Mouse (Mus musculus): ENCODE measurements around the gene Synpo2. TPM values are rescaled to one million over a fixed set of nuclear protein-coding genes. Genes with fewer than 3 reads are reported as not detected.
A peak's percentile ranks its signal among the peaks of the same experiment; 100 is the strongest.

Synpo2 gene
- polyA plus RNA-seq, 1 experiment from 2014 or later = 2.7 TPM

DNA sequence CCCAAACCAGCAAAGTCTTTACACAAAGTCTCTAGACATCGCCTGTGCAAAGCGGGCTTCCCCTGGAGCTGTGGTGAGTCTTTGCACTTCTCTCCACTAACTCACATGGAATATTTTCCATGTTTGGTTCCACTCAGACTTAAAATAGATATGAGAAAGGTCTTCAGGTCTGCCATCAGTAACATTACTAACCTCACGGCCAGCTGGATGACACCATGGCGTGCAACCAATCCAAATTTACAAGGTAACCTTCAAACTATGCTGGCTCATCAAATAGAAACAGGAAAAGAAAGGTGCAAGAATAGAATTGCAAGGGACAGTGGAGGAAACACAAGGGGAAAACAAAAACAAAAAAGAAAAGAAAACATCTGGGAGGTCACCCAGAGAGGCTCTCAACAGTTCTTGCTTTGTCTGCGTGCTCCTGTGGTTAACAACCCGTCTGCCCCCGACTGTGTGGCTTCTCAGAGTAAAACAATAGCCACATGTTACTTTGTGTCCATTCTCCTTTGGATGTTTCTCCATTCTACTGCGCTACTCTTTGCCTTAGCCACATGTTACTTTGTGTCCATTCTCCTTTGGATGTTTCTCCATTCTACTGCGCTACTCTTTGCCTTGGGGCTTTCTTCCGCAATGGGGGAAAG, 124.8 kb downstream of the Synpo2 start:
- H3K9me3 ChIP-seq (replicated peaks) = no peaks in the 10 kb centered on the region
- WGBS = 90% methylated on average over 10 of the region's 10 CpGs
- H3K36me3 ChIP-seq = no peaks in the 10 kb centered on the region
- no peak overlapping the region for H3K4me3 ChIP-seq
- no peak overlapping the region for H3K27ac ChIP-seq
- no peak for DNase-seq (ENCODE audit: low spot score)
- no peaks in the 10 kb centered on the region for H3K27me3 ChIP-seq (ENCODE audit: low read depth, poor library complexity, severe bottlenecking)
- H3K4me1 ChIP-seq = peaks cover 4% of the 10 kb centered on the region; the same call in 1 of the 2 replicates

- no peaks in the 10 kb centered on the region for H3K4me1 ChIP-seq
- no peak for DNase-seq (ENCODE audit: low spot score)
- H3K27ac ChIP-seq = no peak overlapping the region
- no peaks in the 10 kb centered on the region for H3K9me3 ChIP-seq (replicated peaks)
- WGBS = 76% methylated on average over 14 of the region's 14 CpGs
- no peaks in the 10 kb centered on the region for H3K36me3 ChIP-seq
- H3K27me3 ChIP-seq (ENCODE audit: low read depth, poor library complexity, severe bottlenecking) = no peaks in the 10 kb centered on the region
- H3K4me3 ChIP-seq = no peak overlapping the region
Measured at GRCm38 (mm10) chr3:123107830-123108549, 128.0 kb downstream of the Synpo2 start.

DNA sequence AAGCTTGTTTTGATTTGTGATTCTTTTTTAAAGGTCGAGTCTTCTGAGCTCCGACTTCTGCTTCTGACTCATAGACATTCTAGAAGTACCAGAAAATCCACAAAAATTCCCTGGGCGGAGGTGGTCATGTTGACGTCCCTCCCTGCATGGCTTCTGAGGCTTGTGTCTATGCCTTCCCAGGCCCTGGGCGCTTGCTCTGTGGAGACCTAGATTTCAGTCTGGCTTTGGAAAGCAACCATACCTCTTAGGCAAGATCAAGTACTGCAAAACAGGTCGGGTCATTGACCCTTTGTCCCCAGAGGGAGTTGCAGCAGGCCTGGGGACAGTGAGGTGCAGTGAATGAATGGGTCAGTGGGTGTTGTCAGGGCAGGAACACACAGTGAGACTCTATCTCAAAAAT, 131.6 kb downstream of the Synpo2 start:
- Histone ChIP-seq H3K4me1 (no peaks in the 10 kb centered on the region), H3K4me3 (no peak overlapping the region), H3K36me3 (no peaks in the 10 kb centered on the region), H3K27me3 (ENCODE audit: low read depth, poor library complexity, severe bottlenecking) (no peaks in the 10 kb centered on the region), H3K9me3 (replicated peaks) (no peaks in the 10 kb centered on the region), H3K27ac (no peak overlapping the region)
- no peak for DNase-seq (ENCODE audit: low spot score)
- WGBS = 89% methylated on average over 6 of the region's 6 CpGs

DNA sequence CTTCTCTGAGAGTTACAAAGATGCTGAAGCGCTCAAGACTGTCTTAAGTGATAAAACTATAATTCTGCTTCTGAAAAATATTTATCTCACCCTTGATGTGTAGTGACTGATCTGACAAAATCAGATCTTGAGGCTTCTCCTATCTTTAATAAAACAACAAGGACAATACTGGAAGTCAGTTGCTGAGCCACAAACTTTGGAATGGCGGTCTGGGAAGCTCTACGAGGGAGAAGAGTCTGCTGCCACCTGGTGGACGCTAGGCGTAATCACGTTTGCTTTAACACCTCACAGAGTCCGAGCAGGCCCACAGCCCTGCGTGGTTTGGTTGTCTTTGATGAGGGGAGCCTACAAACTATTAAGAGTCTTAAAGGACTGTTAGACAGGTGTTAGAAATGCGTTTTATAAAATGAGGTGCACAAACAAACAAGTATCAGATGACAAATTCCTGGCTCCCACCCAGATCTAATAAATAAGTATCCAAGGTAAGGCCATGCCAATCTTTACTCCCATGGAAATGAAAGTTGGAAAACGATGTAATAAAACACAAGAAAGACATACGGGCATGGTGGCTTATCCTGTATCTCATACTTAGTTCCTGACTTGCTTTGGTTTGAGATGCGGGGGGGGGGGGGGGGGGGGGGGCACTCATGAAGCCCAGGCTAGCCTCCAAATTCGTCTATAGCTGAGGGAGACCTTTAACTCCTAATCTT, 132.6 kb downstream of the Synpo2 start:
- 32% methylated on average over 13 of the region's 13 CpGs for WGBS
- Histone ChIP-seq H3K36me3 (no peaks in the 10 kb centered on the region), H3K4me3 (no peak overlapping the region), H3K9me3 (replicated peaks) (no peaks in the 10 kb centered on the region), H3K4me1 (no peaks in the 10 kb centered on the region), H3K27ac (no peak overlapping the region), H3K27me3 (ENCODE audit: low read depth, poor library complexity, severe bottlenecking) (no peaks in the 10 kb centered on the region)
- peak; percentile 83 for DNase-seq (ENCODE audit: low spot score)

DNA sequence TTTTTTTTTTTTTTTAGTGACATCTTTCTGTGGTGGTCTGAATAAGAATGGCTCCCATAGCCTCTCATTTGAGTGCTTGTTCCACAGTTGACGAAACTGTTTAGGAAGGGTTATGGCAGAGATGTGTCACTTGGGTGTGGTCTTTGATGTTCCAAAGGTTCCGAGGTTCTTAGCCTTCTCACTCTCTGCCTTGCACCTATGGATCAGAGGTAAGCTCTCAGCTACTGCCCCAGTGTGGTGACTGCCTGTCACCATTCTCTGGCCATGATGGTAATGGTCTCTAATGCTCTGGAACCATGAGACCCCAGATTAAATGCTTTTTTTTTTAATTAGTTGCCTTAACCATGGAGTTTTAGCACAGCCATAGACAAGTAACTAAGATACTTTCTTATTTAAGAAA, 134.2 kb downstream of the Synpo2 start:
- Histone ChIP-seq H3K9me3 (replicated peaks) (no peaks in the 10 kb centered on the region), H3K4me3 (no peak overlapping the region), H3K27ac (no peak overlapping the region), H3K4me1 (no peaks in the 10 kb centered on the region), H3K27me3 (ENCODE audit: low read depth, poor library complexity, severe bottlenecking) (no peaks in the 10 kb centered on the region), H3K36me3 (no peaks in the 10 kb centered on the region)
- 88% methylated on average over 2 of the region's 2 CpGs for WGBS
- no peak for DNase-seq (ENCODE audit: low spot score)

DNA sequence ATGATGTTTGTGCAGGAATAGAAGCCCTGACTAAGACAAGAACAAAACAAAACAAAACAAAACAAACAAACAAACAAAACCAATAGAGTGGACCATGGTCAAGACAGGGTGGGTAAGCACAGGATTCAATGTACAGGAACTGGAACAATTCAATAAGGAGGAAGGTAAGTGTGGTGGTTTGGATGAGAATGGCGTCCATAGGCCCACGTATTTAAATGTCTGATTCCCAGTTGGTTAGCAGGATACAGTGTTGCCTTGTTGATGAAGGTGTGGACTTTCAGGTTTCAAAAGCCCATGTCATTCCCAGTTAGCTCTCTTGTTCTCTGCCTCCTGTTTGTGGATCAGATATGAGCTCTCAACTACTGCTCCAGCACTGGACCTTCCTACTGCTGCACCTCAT, 140.8 kb downstream of the Synpo2 start:
- H3K4me1 ChIP-seq = peaks cover 14% of the 10 kb centered on the region; the same call in 1 of the 2 replicates
- H3K27ac ChIP-seq = no peak overlapping the region
- no peaks in the 10 kb centered on the region for H3K9me3 ChIP-seq (replicated peaks)
- H3K4me3 ChIP-seq = no peak overlapping the region
- no peak for DNase-seq (ENCODE audit: low spot score)
- no peaks in the 10 kb centered on the region for H3K36me3 ChIP-seq
- H3K27me3 ChIP-seq (ENCODE audit: low read depth, poor library complexity, severe bottlenecking) = no peaks in the 10 kb centered on the region
- 95% methylated on average over 2 of the region's 2 CpGs for WGBS

- Histone ChIP-seq H3K36me3 (no peaks in the 10 kb centered on the region), H3K27ac (peak overlapping the region; percentile 66), H3K4me3 (no peak overlapping the region), H3K9me3 (replicated peaks) (no peaks in the 10 kb centered on the region), H3K4me1 (peaks cover 14% of the 10 kb centered on the region; the same call in 1 of the 2 replicates), H3K27me3 (ENCODE audit: low read depth, poor library complexity, severe bottlenecking) (no peaks in the 10 kb centered on the region)
- DNase-seq (ENCODE audit: low spot score) = no peak
- WGBS = 76% methylated on average over 11 of the region's 11 CpGs
Measured at GRCm38 (mm10) chr3:123093640-123094361, 142.1 kb downstream of the Synpo2 start.

DNA sequence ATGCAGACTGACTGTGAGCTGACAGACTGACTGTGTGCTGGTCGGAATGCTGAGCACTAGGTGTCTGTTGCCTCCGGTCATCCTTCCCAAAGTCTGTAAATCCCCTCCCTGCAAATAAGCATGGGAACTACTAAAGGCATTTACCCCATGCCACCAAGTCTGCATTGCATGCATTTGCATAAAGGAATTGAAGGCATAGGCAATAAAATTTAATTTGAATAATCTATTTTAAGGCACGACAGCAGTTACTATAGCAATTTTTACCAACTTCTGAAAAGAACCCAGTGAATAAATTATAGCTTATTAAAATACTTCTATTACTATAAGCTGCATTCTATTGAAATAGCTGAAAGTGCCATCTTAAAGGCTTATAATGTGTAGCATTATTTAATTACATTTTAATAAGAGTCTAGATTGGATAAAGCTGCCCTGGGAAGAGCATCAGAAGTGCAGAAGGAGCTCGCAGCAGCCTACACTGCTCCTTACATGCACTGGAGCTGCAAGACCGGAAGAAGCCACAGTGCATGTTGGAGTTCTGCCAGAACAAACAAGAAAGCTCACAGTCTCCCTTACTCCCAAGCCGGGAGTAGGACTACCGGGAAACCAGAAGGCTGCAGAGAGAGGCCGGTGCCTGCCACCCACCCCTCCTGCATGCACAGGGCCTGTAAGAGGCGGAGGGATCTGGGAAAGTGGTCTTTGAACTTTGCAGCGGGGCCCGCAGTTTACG, 142.9 kb downstream of the Synpo2 start:
- DNase-seq (ENCODE audit: low spot score) = no peak
- Histone ChIP-seq H3K4me3 (no peak overlapping the region), H3K4me1 (peaks cover 14% of the 10 kb centered on the region; the same call in 1 of the 2 replicates), H3K27ac (peak overlapping the region; percentile 66), H3K36me3 (no peaks in the 10 kb centered on the region), H3K27me3 (ENCODE audit: low read depth, poor library complexity, severe bottlenecking) (no peaks in the 10 kb centered on the region), H3K9me3 (replicated peaks) (no peaks in the 10 kb centered on the region)
- 52% methylated on average over 12 of the region's 12 CpGs for WGBS

DNA sequence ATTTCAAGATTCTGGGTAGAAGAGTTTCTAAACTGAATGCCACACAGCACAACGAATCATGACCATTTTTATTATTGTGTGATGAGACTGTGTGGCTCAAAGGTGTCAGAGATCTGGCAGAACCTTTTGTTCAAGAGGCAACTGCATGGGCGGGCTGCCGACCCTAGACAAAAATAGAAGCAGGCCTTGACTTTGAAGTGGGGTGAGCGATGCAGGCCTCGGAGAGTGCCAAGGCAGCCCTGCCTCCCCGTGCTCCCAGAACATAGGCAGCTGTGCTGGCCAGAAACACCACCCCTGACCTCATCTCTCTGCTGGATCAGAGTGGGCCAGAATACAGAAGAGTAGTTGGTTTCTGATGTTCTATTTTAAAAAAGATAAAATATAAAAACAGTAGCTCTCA, 143.5 kb downstream of the Synpo2 start:
- Histone ChIP-seq H3K4me1 (peaks cover 14% of the 10 kb centered on the region; the same call in 1 of the 2 replicates), H3K9me3 (replicated peaks) (no peaks in the 10 kb centered on the region), H3K27ac (no peak overlapping the region), H3K27me3 (ENCODE audit: low read depth, poor library complexity, severe bottlenecking) (no peaks in the 10 kb centered on the region), H3K36me3 (no peaks in the 10 kb centered on the region), H3K4me3 (no peak overlapping the region)
- no peak for DNase-seq (ENCODE audit: low spot score)
- WGBS = 53% methylated on average over 6 of the region's 6 CpGs

GRCm38 (mm10) chr3:123089297-123090020, 146.5 kb downstream of the Synpo2 start:
- Histone ChIP-seq H3K27ac (no peak overlapping the region), H3K36me3 (no peaks in the 10 kb centered on the region), H3K27me3 (ENCODE audit: low read depth, poor library complexity, severe bottlenecking) (no peaks in the 10 kb centered on the region), H3K4me3 (no peak overlapping the region), H3K9me3 (replicated peaks) (no peaks in the 10 kb centered on the region), H3K4me1 (peaks cover 14% of the 10 kb centered on the region; the same call in 1 of the 2 replicates)
- 88% methylated on average over 11 of the region's 11 CpGs for WGBS
- no peak for DNase-seq (ENCODE audit: low spot score)

- H3K27ac ChIP-seq = no peak overlapping the region
- WGBS = 95% methylated on average over 5 of the region's 5 CpGs
Measured at GRCm38 (mm10) chr3:123088284-123088683, 147.7 kb downstream of the Synpo2 start.

More at GRCm38 (mm10) chr3:123088284-123088683, 147.7 kb downstream of the Synpo2 start:
- Histone ChIP-seq H3K4me3 (no peak overlapping the region), H3K4me1 (peaks cover 10% of the 10 kb centered on the region; the same call in 1 of the 2 replicates), H3K27me3 (ENCODE audit: low read depth, poor library complexity, severe bottlenecking) (no peaks in the 10 kb centered on the region), H3K36me3 (no peaks in the 10 kb centered on the region), H3K9me3 (replicated peaks) (no peaks in the 10 kb centered on the region)
- no peak for DNase-seq (ENCODE audit: low spot score)

All from limb, embryonic 10.5 days (tissue).